Mouse (Mus musculus) lung, embryonic 15.5 days (tissue): Measurements from ENCODE around the gene Add2. TPM values are rescaled to one million over a fixed set of nuclear protein-coding genes. Genes with fewer than 3 reads are reported as not detected.

Source experiments
- ATAC-seq: fragments of 200-750 bp; cut with Nextera tagmentation; 2 replicates; pipeline ENCODE4 v1.8.0; 2017; ENCODE audit warnings: moderate number of reproducible peaks, borderline replicate concordance; ENCODE audit not compliant: low FRiP score, low TSS enrichment; ENCODE audit errors: extremely low read depth
- H3K27ac ChIP-seq: fragments of 300-500 bp; sonication (generic); 2 replicates; pipeline ENCODE4 v1.5.1; 2015; ENCODE audit warnings: moderate library complexity, mild to moderate bottlenecking, inconsistent platforms
- H3K27me3 ChIP-seq: fragments of 300-500 bp; sonication (generic); 2 replicates; pipeline ENCODE4 v1.6.1; 2015; ENCODE audit warnings: inconsistent platforms
- H3K36me3 ChIP-seq: fragments of 300-500 bp; sonication (generic); 2 replicates; pipeline ENCODE4 v1.6.1; 2015; ENCODE audit warnings: inconsistent platforms
- H3K4me1 ChIP-seq: fragments of 300-500 bp; sonication (generic); 2 replicates; pipeline ENCODE4 v1.6.1; 2015; ENCODE audit warnings: inconsistent platforms
- H3K4me2 ChIP-seq: fragments of 300-500 bp; sonication (generic); 2 replicates; pipeline ENCODE4 v1.6.1; 2015; ENCODE audit warnings: inconsistent platforms, mild to moderate bottlenecking, moderate library complexity
- H3K4me3 ChIP-seq: fragments of 300-500 bp; sonication (generic); 2 replicates; pipeline ENCODE4 v1.5.1; 2015; ENCODE audit warnings: mild to moderate bottlenecking, inconsistent platforms
- H3K9ac ChIP-seq: fragments of 300-500 bp; sonication (generic); 2 replicates; pipeline ENCODE4 v1.6.1; 2015; ENCODE audit warnings: inconsistent platforms
- H3K9me3 ChIP-seq: fragments of 300-500 bp; sonication (generic); 2 replicates; pipeline ENCODE4 v1.6.1; 2016; ENCODE audit warnings: inconsistent platforms
- WGBS: fragments of 180-500 bp; shearing (Covaris S2); methylation state at CpG from one replicate; pipeline ENCODE4 v1.1.7; 2015; 5-methylcytosine and 5-hydroxymethylcytosine counted together
- polyA plus RNA-seq: library from polyadenylated mRNA; unstranded; fragments of >200 nt; fragmentation: Nextera tagmentation; extraction: Ambion mirVana; gene quantifications from 2 replicates; pipeline ENCODE4 v1.2.1, GENCODE M21; 2015

Add2 gene
- polyA plus RNA-seq, 1 experiment from 2014 or later: 3.5 TPM

- no peak overlapping the region for H3K4me3 ChIP-seq
- no peak overlapping the region for H3K9ac ChIP-seq
- H3K36me3 ChIP-seq: no peaks in the 10 kb centered on the region
- 70% methylated on average over 8 of the region's 8 CpGs for WGBS
- no peak overlapping the region for H3K4me2 ChIP-seq
- no peaks in the 10 kb centered on the region for H3K27me3 ChIP-seq
- no peaks in the 10 kb centered on the region for H3K9me3 ChIP-seq
- H3K4me1 ChIP-seq: peaks cover 11% of the 10 kb centered on the region
- H3K27ac ChIP-seq: no peak overlapping the region
- no peak for ATAC-seq
Observed at GRCm38 (mm10) chr6:86153436-86153990, 125.0 kb downstream of the Add2 start.

GRCm38 (mm10) chr6:86154006-86154405 lies 125.5 kb downstream of the Add2 start:
- Histone ChIP-seq H3K4me3 (no peak overlapping the region), H3K9me3 (no peaks in the 10 kb centered on the region), H3K27me3 (no peaks in the 10 kb centered on the region), H3K27ac (no peak overlapping the region), H3K36me3 (no peaks in the 10 kb centered on the region), H3K9ac (no peak overlapping the region), H3K4me1 (peaks cover 11% of the 10 kb centered on the region), H3K4me2 (no peak overlapping the region)
- 70% methylated on average over 5 of the region's 5 CpGs for WGBS
- no peak for ATAC-seq

GRCm38 (mm10) chr6:86154481-86154880 lies 126.0 kb downstream of the Add2 start:
- Histone ChIP-seq H3K27me3 (no peaks in the 10 kb centered on the region), H3K27ac (no peak overlapping the region), H3K9ac (no peak overlapping the region), H3K36me3 (no peaks in the 10 kb centered on the region), H3K4me1 (peaks cover 11% of the 10 kb centered on the region), H3K4me2 (no peak overlapping the region), H3K9me3 (no peaks in the 10 kb centered on the region), H3K4me3 (no peak overlapping the region)
- 32% methylated on average over 2 of the region's 2 CpGs for WGBS
- ATAC-seq: no peak

- 45% methylated on average over 17 of the region's 17 CpGs for WGBS
- H3K9me3 ChIP-seq: no peaks in the 10 kb centered on the region
- H3K4me1 ChIP-seq: peaks cover 11% of the 10 kb centered on the region
- H3K27ac ChIP-seq: no peak overlapping the region
- no peak overlapping the region for H3K9ac ChIP-seq
- H3K27me3 ChIP-seq: no peaks in the 10 kb centered on the region
- ATAC-seq: peak; percentile 81
- no peak overlapping the region for H3K4me3 ChIP-seq
- no peak overlapping the region for H3K4me2 ChIP-seq
- H3K36me3 ChIP-seq: no peaks in the 10 kb centered on the region
Observed at GRCm38 (mm10) chr6:86157253-86158234, 129.1 kb downstream of the Add2 start.

- Histone ChIP-seq H3K9me3 (no peaks in the 10 kb centered on the region), H3K27ac (no peak overlapping the region), H3K27me3 (no peaks in the 10 kb centered on the region), H3K36me3 (no peaks in the 10 kb centered on the region), H3K9ac (no peak overlapping the region), H3K4me3 (no peak overlapping the region), H3K4me1 (peaks cover 11% of the 10 kb centered on the region), H3K4me2 (no peak overlapping the region)
- 41% methylated on average over 3 of the region's 3 CpGs for WGBS
- no peak for ATAC-seq
Observed at GRCm38 (mm10) chr6:86160878-86161277, 132.4 kb downstream of the Add2 start.

- Histone ChIP-seq H3K36me3 (no peaks in the 10 kb centered on the region), H3K9me3 (no peaks in the 10 kb centered on the region), H3K27ac (no peak overlapping the region), H3K9ac (no peak overlapping the region), H3K4me2 (no peak overlapping the region), H3K27me3 (no peaks in the 10 kb centered on the region), H3K4me1 (peaks cover 11% of the 10 kb centered on the region), H3K4me3 (no peak overlapping the region)
- 38% methylated on average over 7 of the region's 7 CpGs for WGBS
- ATAC-seq: no peak
Observed at GRCm38 (mm10) chr6:86161586-86161985, 133.1 kb downstream of the Add2 start.

GRCm38 (mm10) chr6:86164028-86164427 lies 135.5 kb downstream of the Add2 start:
- 47% methylated on average over 3 of the region's 3 CpGs for WGBS
- no peaks in the 10 kb centered on the region for H3K27me3 ChIP-seq
- no peaks in the 10 kb centered on the region for H3K9me3 ChIP-seq
- ATAC-seq: no peak
- H3K9ac ChIP-seq: no peak overlapping the region
- no peak overlapping the region for H3K4me2 ChIP-seq
- H3K4me3 ChIP-seq: no peak overlapping the region
- H3K27ac ChIP-seq: no peak overlapping the region
- no peaks in the 10 kb centered on the region for H3K36me3 ChIP-seq
- H3K4me1 ChIP-seq: no peaks in the 10 kb centered on the region

GRCm38 (mm10) chr6:86166426-86166825 lies 137.9 kb downstream of the Add2 start:
- H3K36me3 ChIP-seq: no peaks in the 10 kb centered on the region
- H3K27ac ChIP-seq: no peak overlapping the region
- H3K9me3 ChIP-seq: no peaks in the 10 kb centered on the region
- ATAC-seq: no peak
- no peaks in the 10 kb centered on the region for H3K27me3 ChIP-seq
- 64% methylated on average over 9 of the region's 9 CpGs for WGBS
- H3K9ac ChIP-seq: no peak overlapping the region
- H3K4me1 ChIP-seq: no peaks in the 10 kb centered on the region
- H3K4me3 ChIP-seq: no peak overlapping the region
- no peak overlapping the region for H3K4me2 ChIP-seq

- no peak overlapping the region for H3K27ac ChIP-seq
- no peaks in the 10 kb centered on the region for H3K27me3 ChIP-seq
- H3K4me1 ChIP-seq: no peaks in the 10 kb centered on the region
- no peak overlapping the region for H3K9ac ChIP-seq
- no peak overlapping the region for H3K4me3 ChIP-seq
- ATAC-seq: no peak
- H3K9me3 ChIP-seq: no peaks in the 10 kb centered on the region
- WGBS: 69% methylated on average over 5 of the region's 5 CpGs
- H3K4me2 ChIP-seq: no peak overlapping the region
- H3K36me3 ChIP-seq: no peaks in the 10 kb centered on the region
Observed at GRCm38 (mm10) chr6:86167851-86168250, 139.4 kb downstream of the Add2 start.

GRCm38 (mm10) chr6:86169166-86169565 lies 140.7 kb downstream of the Add2 start:
- H3K4me2 ChIP-seq: no peak overlapping the region
- H3K36me3 ChIP-seq: no peaks in the 10 kb centered on the region
- no peaks in the 10 kb centered on the region for H3K4me1 ChIP-seq
- WGBS: 44% methylated on average over 4 of the region's 4 CpGs
- no peaks in the 10 kb centered on the region for H3K9me3 ChIP-seq
- no peak for ATAC-seq
- no peak overlapping the region for H3K27ac ChIP-seq
- H3K27me3 ChIP-seq: no peaks in the 10 kb centered on the region
- H3K9ac ChIP-seq: no peak overlapping the region
- no peak overlapping the region for H3K4me3 ChIP-seq
